Mouse (Mus musculus): ENCODE measurements around the gene Chchd10. TPM values are rescaled to one million over a fixed set of nuclear protein-coding genes. Genes with fewer than 3 reads are reported as not detected.
"Not testable (repeated sequence)": the region's sequence is repeated elsewhere in the genome, so short reads cannot be mapped to it uniquely, and the experiment has no call there.

The Chchd10 gene
- 10 to 100 TPM in 2 of 3 experiments, 1 to 10 TPM in 1; 5.3 to 15.4 (median 11.3) TPM for polyA plus RNA-seq (2017; shearing (Covaris generic))

DNA sequence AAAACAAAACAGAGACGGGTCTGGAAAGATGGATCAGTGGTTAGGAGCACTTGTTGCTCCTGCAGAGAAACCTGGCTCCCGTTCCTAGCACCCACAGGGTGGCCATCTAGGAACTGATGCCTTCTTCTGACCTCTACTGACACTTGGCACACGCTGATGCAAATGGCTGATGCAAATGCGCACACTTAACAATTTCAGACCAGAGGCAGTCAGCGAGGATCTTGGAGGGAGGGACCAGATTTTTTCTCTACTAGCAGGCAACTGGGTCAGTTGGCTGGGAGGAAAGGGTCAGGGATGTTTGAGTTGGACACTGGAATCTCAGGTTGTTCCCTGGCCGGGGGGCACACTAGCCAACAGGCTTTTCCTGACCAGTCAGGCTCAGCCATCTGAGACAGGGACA lies at the start of gene Chchd10:
Chchd10 (plus strand) TSS at position 240 of the 400 bp plus-strand sequence.
- ATAC-seq: no peak

GRCm38 (mm10) chr10:75883232-75883552 lies 49.7 kb upstream of the Chchd10 start:
- ATAC-seq: peak; percentile 64

- no peak for ATAC-seq
These were observed 48.2 kb upstream of the Chchd10 start for GRCm38 (mm10) chr10:75884742-75885141.

- ATAC-seq: not testable (repeated sequence)
These were observed 45.4 kb upstream of the Chchd10 start for GRCm38 (mm10) chr10:75887504-75887903.

- ATAC-seq: no peak
These were observed 43.4 kb upstream of the Chchd10 start for GRCm38 (mm10) chr10:75889406-75890153.

GRCm38 (mm10) chr10:75893089-75893750 lies 39.7 kb upstream of the Chchd10 start, which contains the start of gene Derl3:
TSS of gene Derl3 (plus strand) at chr10:75893413.
- peak; percentile 99 for ATAC-seq

- no peak for ATAC-seq
These were observed 38.3 kb upstream of the Chchd10 start for GRCm38 (mm10) chr10:75894601-75895000.

DNA sequence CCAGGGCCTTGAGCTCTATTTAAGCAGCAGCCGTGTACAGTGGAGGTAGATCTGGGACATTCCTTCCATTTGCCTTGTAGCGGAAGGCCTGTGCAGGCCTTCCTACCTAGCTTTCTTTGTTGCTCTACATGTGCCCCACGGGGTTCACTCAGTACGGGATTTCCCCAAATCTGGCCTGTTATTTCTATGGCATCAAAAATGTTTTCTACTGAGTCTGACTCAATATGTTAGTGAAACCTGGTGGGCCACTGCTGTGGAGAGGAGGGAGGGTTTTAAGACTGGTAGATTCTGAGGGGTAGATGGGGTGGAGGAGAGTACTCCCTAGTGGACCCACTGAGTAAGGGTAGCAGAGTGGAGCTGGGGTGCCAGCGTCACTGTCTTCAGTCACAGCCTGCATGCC lies 37.2 kb upstream of the Chchd10 start:
- no peak for ATAC-seq

- ATAC-seq: no peak
These were observed 36.7 kb upstream of the Chchd10 start for GRCm38 (mm10) chr10:75896208-75896607.

DNA sequence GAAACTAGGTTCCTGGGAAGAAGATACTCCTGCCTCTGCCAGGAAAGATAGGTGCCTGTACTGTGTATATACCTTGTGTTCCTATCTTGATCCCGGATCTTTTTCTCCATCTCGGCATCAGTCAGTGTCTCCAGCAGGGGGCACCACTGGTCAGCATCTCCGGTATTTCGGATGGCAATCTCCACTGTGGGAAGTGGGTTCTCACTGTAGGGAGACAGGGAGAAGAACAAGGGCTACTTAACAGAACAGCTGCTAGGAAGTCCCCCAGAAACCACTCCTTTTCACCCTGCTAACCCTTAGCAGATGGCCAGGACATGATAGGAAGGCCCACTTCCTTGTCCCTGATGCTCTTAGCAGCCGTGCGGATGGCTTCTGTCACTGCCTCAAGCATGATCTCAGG lies 35.6 kb upstream of the Chchd10 start:
- ATAC-seq: no peak

- no peak for ATAC-seq
These were observed 34.8 kb upstream of the Chchd10 start for GRCm38 (mm10) chr10:75898039-75898564.

DNA sequence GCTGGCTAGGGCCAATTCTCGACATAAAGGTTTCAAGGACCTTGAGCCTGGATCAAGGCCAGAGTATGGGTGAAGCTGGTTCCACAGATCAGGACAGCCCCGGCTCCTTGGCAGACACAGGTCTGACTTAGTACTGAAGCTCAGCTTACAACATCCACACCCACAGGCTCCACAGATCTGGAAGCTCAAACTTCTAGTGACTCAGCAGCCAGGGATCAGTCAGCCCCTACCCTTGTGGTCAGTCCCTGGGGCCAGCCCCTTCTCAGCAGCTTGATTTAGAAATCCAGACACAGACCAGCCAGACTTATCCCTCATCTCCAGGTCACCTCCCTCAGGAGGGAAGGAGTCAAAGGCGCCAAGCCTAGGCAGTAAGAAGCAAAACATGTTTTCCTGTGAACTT lies 34.1 kb upstream of the Chchd10 start:
- ATAC-seq: no peak

DNA sequence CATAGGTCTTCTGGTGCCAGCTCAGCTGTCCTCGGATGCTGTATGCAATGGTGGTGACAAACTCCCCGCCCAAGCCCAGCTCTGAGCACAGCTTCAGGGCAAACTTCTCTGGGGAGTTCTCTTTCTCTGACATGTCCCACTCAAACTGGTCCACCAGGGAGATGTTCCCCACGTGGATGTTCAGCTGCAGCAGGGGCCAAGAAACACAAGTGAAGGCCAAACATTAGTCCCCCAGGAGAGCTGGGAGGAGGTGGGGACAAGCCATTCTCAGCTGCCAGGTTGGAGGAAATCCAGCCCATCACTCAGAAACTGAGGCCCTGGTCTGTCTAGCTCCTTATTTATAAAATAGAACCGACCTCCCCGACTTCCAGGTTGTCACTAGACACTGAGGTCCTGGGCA lies 28.5 kb upstream of the Chchd10 start:
- no peak for ATAC-seq

GRCm38 (mm10) chr10:75906882-75907281 lies 26.0 kb upstream of the Chchd10 start:
- no peak for ATAC-seq

- ATAC-seq: no peak
These were observed 22.2 kb upstream of the Chchd10 start for GRCm38 (mm10) chr10:75910698-75911097.

DNA sequence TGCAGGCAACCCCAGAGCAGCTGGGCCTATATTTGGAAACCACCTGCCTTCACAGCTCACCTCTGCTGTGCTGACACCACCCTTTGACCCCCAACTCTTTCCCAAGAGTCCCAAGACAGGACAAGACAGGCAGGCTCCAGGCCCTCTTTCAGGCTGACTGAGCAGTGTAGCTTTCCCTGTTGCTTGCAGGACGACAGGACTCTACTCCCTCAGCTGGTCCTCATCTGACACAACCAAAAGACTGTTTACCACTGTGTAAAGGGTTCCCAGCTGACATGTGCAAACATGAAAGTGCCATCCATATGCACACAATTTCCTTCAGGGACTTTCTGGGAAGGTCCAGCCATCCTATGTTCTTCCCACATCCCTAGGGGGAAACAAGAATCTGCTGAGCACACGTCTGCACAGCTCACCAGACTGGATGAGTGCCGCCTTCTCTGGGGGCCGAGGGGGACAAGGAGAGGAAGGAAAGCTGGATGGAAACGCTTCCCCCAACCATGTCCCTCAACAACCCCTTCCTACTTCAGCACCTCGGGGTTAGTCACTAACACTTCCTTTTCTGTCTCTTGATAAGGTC lies 19.8 kb upstream of the Chchd10 start:
- ATAC-seq: no peak

GRCm38 (mm10) chr10:75915557-75915956 lies 17.4 kb upstream of the Chchd10 start:
- no peak for ATAC-seq

DNA sequence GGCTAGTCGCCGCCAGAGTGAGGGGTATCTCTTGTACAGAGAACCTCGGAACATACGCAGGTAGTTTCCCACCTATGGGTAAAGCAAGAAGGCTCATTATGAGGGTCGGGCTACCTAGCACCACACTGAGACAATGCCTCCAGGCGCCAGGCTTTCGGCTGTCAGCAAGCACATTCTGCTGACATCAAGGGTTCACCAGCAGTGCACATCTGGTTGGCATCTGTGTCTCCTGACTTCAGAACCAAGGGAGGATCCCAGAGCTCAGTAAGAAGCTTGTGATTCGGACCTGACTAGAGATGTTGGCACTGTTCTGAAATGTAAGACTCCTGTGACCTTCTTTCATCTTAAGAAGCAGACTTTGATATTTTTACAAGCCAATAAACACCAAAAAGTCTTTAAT lies 16.1 kb upstream of the Chchd10 start:
- no peak for ATAC-seq

DNA sequence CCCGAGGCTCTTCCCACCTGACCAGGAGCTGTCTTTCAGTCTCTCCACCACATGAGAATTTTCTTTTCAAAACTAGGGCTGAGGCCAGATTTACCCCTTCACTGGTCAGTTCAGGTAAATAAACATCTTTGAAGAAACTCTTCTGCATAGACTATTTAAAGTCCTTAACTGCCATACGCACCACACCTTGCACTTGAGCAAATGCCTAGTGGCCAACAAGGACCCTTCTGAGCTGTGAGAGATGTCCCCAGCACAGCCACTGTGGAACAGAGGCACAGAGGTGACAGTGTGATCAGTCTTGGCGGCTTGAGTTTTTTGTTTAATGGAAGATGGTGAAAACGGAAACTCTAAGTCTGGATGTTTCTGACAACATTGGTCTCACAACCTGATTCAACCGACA lies 13.9 kb upstream of the Chchd10 start:
- ATAC-seq: no peak

- peak; percentile 89 for ATAC-seq
These were observed 11.8 kb upstream of the Chchd10 start, which contains the start of gene Smarcb1 for GRCm38 (mm10) chr10:75921026-75921725. TSS of gene Smarcb1 (minus strand) at chr10:75921617.

DNA sequence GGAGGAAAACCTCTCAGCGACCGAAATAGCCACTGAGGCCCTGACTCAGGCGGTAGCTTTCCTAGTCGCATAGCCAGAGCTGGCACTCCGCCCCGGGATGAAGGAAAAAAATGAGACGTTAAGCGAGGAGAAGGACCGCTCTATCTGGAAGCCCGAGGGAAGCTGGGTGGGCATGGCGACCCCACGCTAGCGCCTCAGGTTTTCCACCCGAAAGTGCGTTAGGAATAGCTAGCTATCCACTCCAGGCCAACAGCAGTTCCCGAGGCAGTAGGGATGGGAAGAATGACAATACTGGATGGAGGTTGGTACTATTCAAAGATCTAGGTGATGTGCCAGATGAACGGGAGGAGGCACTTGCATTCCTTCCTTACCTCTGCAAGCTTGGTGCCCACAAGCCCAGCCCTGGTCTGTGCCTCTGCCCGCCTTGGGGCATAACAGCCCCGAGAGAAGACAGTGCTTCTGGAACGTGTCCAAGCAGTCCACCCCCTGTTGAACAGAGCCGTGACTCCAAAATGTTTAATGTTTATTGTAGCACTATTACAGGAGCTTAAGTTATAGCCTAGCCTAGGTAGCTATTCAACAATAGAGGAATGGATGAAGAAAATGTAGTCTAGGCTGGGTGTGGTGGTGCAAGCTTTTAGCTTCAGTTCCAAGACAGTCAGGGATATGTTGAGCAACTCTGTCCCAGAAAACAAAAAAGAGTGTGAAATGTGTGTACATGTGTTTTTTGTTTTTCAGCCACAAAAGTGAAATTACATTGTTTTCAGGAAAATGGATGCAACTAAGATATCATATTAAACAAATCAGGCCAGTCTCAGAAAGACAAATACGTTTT lies 11.0 kb upstream of the Chchd10 start:
- peak; percentile 19 for ATAC-seq

DNA sequence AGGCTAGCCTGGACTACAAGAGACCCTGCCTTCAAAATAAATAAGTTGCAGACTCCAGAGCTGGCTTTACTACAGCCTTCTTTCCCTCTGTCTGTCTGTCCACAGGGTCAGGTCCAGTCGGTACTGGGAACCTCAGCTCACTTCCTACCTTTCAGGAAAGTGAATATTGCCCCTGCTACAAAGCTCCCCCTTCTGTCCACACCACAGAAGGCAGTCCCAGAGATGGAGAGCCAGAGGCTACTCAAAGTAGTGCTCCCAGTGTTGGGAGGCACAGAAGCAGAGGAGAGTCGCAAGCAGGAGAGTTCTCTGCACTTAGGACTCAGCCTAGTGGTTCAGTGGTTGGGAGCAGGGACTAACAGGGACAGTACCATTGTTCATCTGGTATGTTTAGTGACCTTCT lies 8.6 kb upstream of the Chchd10 start:
- ATAC-seq: no peak
